Mouse (Mus musculus): ENCODE data around the gene Tprkb. TPM values are rescaled to one million over a fixed set of nuclear protein-coding genes. Genes with fewer than 3 reads are reported as not detected.
"Not testable (repeated sequence)": the region's sequence is repeated elsewhere in the genome, so short reads cannot be mapped to it uniquely, and the experiment has no call there.

Tprkb gene
- polyA plus RNA-seq, 1 experiment from 2014 or later, result 34.1 TPM

- H3K4me3 ChIP-seq (replicated peaks); H3K9ac ChIP-seq; H3K9me3 ChIP-seq (replicated peaks); H3K36me3 ChIP-seq; H3K4me2 ChIP-seq (replicated peaks); ATAC-seq (ENCODE audit: insufficient number of reproducible peaks, low FRiP score, low TSS enrichment, low read depth); H3K27ac ChIP-seq (replicated peaks); H3K27me3 ChIP-seq; H3K4me1 ChIP-seq: not testable (repeated sequence)
- WGBS, result 67% methylated on average over 4 of the region's 4 CpGs
Observed at GRCm38 (mm10) chr6:85978736-85979135, 67.1 kb downstream of the Tprkb start.

Other genes with a start within 250 kb of the Tprkb start
- not detected in 2 replicates for gene Nat8f7, start 198.7 kb upstream of the Tprkb start, polyA plus RNA-seq (2015; fragmentation: Nextera tagmentation; extraction: Ambion mirVana)
- not detected in 2 replicates for gene Nat8f3, start 146.1 kb upstream of the Tprkb start, polyA plus RNA-seq (2015; fragmentation: Nextera tagmentation; extraction: Ambion mirVana)
- gene Nat8f6, start 90.9 kb upstream of the Tprkb start, polyA plus RNA-seq (2015; fragmentation: Nextera tagmentation; extraction: Ambion mirVana), result not detected in 2 replicates
- gene Nat8f5, start 90.9 kb upstream of the Tprkb start, polyA plus RNA-seq (2015; fragmentation: Nextera tagmentation; extraction: Ambion mirVana), result not detected in 2 replicates
- not detected in 2 replicates for gene Nat8, start 79.8 kb upstream of the Tprkb start, polyA plus RNA-seq (2015; fragmentation: Nextera tagmentation; extraction: Ambion mirVana)
- 0.07 TPM in 1 of 2 replicates, not detected in the other for gene Nat8f2, start 42.7 kb upstream of the Tprkb start, polyA plus RNA-seq (2015; fragmentation: Nextera tagmentation; extraction: Ambion mirVana)
- 2.4 and 3.2 TPM in 2 replicates for gene Nat8f4, start 7.0 kb upstream of the Tprkb start, polyA plus RNA-seq (2015; fragmentation: Nextera tagmentation; extraction: Ambion mirVana)
- 7.2 and 7.3 TPM in 2 replicates for gene Nat8f1, start 3.8 kb downstream of the Tprkb start, polyA plus RNA-seq (2015; fragmentation: Nextera tagmentation; extraction: Ambion mirVana)
- 44.9 and 50.4 TPM in 2 replicates for gene Dusp11, start 49.8 kb downstream of the Tprkb start, polyA plus RNA-seq (2015; fragmentation: Nextera tagmentation; extraction: Ambion mirVana)
- gene Figla, start 104.3 kb downstream of the Tprkb start, polyA plus RNA-seq (2015; fragmentation: Nextera tagmentation; extraction: Ambion mirVana), result not detected in 2 replicates
- gene Add2, start 116.8 kb downstream of the Tprkb start, polyA plus RNA-seq (2015; fragmentation: Nextera tagmentation; extraction: Ambion mirVana), result 6.6 and 7.0 TPM in 2 replicates

All from embryonic facial prominence, embryonic 15.5 days (tissue).